Mouse (Mus musculus): ENCODE data around the gene F13a1.

- no peak for TF ChIP-seq GATA1 (IDR thresholded peaks at IDR 0.05; ENCODE audit: borderline replicate concordance, low read length)
- no peak for TF ChIP-seq FLI1 (IDR thresholded peaks at IDR 0.05; ENCODE audit: low read length)
Measured at GRCm38 (mm10) chr13:36932066-36932465, 118.0 kb downstream of the F13a1 start.

All from megakaryocyte, embryonic 14.5 days (primary cell).